Mouse (Mus musculus) heart, postnatal 0 days (tissue): Measurements from ENCODE around the gene Gli2. TPM values are rescaled to one million over a fixed set of nuclear protein-coding genes. Genes with fewer than 3 reads are reported as not detected.
A peak's percentile ranks its signal among the peaks of the same experiment; 100 is the strongest.

Source experiments
- ATAC-seq: fragments of 200-750 bp; cut with Nextera tagmentation; 2 replicates; pipeline ENCODE4 v1.8.0; 2017; ENCODE audit warnings: low read depth, moderate number of reproducible peaks, moderate library complexity; ENCODE audit not compliant: insufficient read depth
- DNase-seq: peaks from one replicate; pipeline ENCODE4 v3.0.0-alpha.2; 2016; ENCODE audit warnings: low spot score
- H3K27ac ChIP-seq: fragments of 300-500 bp; sonication (generic); 2 replicates; pipeline ENCODE4 v1.5.1; 2014; ENCODE audit warnings: low read depth, mild to moderate bottlenecking
- H3K27me3 ChIP-seq: fragments of 300-500 bp; sonication (generic); 2 replicates; pipeline ENCODE4 v1.6.1; 2014; ENCODE audit warnings: low read length, mixed read lengths; ENCODE audit not compliant: control insufficient read depth, insufficient read depth
- H3K36me3 ChIP-seq: fragments of 300-500 bp; sonication (generic); replicated peaks from 2 replicates; pipeline ENCODE4 v1.6.1; 2014; ENCODE audit warnings: low read length, mixed read lengths; ENCODE audit not compliant: control insufficient read depth, insufficient read depth
- H3K4me1 ChIP-seq: fragments of 300-500 bp; sonication (generic); 2 replicates; pipeline ENCODE4 v1.6.1; 2014; ENCODE audit warnings: antibody characterized with exemption; ENCODE audit not compliant: control insufficient read depth, insufficient read depth
- H3K4me2 ChIP-seq: fragments of 300-500 bp; sonication (generic); 2 replicates; pipeline ENCODE4 v1.6.1; 2014; ENCODE audit warnings: low read depth, mild to moderate bottlenecking, low read length, moderate library complexity
- H3K4me3 ChIP-seq: fragments of 300-500 bp; sonication (generic); 2 replicates; pipeline ENCODE4 v1.5.1; 2014; ENCODE audit warnings: low read depth, low read length
- H3K9ac ChIP-seq: fragments of 300-500 bp; sonication (generic); replicated peaks from 2 replicates; pipeline ENCODE4 v1.6.1; 2014; ENCODE audit warnings: low read depth, low read length, mixed read lengths
- H3K9me3 ChIP-seq: fragments of 300-500 bp; sonication (generic); replicated peaks from 2 replicates; pipeline ENCODE4 v1.6.1; 2016; ENCODE audit warnings: low read length; ENCODE audit not compliant: control insufficient read depth
- CTCF ChIP-seq: IDR thresholded peaks from 2 replicates; pipeline ENCODE4 v1.5.1; 2016; ENCODE audit warnings: antibody characterized with exemption, control low read depth, low read depth
- EP300 ChIP-seq: IDR thresholded peaks from 2 replicates; pipeline ENCODE4 v1.6.1; 2016; ENCODE audit warnings: antibody characterized with exemption, low read depth
- WGBS: fragments of 180-500 bp; shearing (Covaris S2); extraction: QIAGEN DNeasy Blood & Tissue Kit; methylation state at CpG from one replicate; pipeline ENCODE4 v1.1.7; 2014; 5-methylcytosine and 5-hydroxymethylcytosine counted together
- polyA plus RNA-seq: library from polyadenylated mRNA; unstranded; fragments of >200 nt; fragmentation: Nextera tagmentation; extraction: Ambion mirVana; gene quantifications from 2 replicates; pipeline ENCODE4 v1.2.1, GENCODE M21; 2015
- total RNA-seq: library from RNA; depleted of rRNA; stranded (reverse); fragments of >200 nt; gene quantifications from 2 replicates; pipeline ENCODE4 v1.2.3, GENCODE M21; 2014; ENCODE audit warnings: low replicate concordance

Gli2 gene
- total and polyA plus RNA-seq, 2 experiments from 2014 or later, result 0.93 to 14.7 TPM

DNA sequence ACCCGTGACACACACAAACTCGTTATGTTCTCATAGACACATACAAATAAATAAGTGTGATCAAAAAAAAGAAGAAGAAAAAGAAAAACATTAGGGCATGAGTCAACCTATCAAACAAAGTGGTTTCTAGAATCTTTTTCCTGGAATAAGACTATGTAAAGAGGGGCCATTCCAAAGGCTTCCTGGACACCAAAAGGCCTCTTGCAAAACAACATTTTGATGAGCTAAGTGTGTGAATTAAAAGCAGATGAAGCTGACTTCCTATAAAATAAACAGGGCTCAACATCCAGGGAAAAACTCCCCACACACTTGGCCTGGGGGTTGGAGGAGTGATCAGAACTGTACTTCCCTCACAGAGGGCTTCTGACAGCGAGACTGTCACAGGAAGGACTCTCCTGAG lies 155.1 kb downstream of the Gli2 start:
- H3K27me3 ChIP-seq, result no peaks in the 10 kb centered on the region
- H3K4me2 ChIP-seq, result no peak overlapping the region
- H3K4me3 ChIP-seq, result no peak overlapping the region
- H3K4me1 ChIP-seq, result peaks cover 4% of the 10 kb centered on the region; the same call in 1 of the 2 replicates
- H3K27ac ChIP-seq, result no peak overlapping the region
- TF ChIP-seq CTCF (no peak), EP300 (no peak)
- ATAC-seq, result no peak
- no peak for DNase-seq
- WGBS, result 72% methylated on average over 3 of the region's 3 CpGs
- H3K9me3 ChIP-seq, result no peaks in the 10 kb centered on the region
- no peak overlapping the region for H3K9ac ChIP-seq
- no peaks in the 10 kb centered on the region for H3K36me3 ChIP-seq

DNA sequence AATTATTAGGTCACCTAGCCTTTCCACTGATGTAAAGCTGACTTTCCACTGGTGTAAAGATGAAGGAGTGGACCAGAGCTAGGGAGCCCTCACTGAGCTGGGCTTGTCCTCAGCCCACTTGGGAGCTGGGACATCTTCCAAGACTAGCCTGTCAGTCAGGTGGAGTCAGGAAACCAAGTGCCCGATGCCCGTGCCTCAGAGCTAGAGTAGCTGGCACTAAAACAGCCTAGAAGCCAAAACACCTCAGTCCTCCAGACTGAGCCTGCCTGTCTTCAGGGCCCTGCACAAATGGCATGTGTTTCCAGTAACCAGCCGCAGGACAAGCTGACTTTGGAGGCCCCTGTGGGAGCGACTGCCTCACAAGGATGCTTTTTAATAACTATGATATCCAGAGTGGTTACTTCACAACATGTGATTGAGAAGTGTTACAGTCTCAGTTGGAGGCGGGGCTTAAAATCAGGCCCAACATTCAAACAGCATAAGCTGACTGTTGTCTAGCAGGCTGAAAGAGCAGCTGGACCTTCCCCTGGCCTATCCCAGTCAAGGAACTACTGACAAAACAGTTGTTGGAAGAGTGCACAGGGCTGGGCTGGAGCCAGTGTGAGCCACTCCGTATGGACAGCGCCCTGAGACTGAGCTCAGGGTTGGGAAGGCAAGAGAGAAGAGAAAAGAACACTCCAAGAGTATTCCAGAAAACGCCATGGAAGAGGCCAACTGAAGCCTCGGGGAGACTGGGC lies 158.2 kb downstream of the Gli2 start:
- H3K27ac ChIP-seq, result no peak overlapping the region
- no peak overlapping the region for H3K4me3 ChIP-seq
- no peaks in the 10 kb centered on the region for H3K27me3 ChIP-seq
- H3K4me2 ChIP-seq, result no peak overlapping the region
- DNase-seq (peak; percentile 42), ATAC-seq (peak; percentile 67)
- no peaks in the 10 kb centered on the region for H3K9me3 ChIP-seq
- no peaks in the 10 kb centered on the region for H3K4me1 ChIP-seq
- TF ChIP-seq CTCF, result no peak
- TF ChIP-seq EP300, result no peak
- 56% methylated on average over 9 of the region's 9 CpGs for WGBS
- H3K36me3 ChIP-seq, result no peaks in the 10 kb centered on the region
- no peak overlapping the region for H3K9ac ChIP-seq

DNA sequence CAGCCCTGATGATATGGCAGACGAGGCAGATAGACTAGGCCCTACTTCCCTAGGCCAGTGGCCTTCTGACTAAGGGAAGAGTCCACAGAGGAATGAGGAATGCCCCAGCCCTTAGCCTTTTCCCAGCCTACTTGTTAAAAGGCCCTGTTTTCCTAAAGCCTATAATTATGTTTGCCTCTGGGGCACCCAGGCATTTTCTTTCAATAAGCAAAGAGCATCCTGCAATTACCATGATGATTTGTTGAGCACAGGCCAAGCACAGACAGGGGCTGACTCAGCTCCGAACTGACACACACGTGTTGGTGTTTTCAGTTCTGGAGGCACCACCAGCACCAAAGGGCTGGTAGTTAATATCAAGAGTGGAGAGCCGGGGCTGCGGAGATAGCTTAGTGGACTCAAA lies 162.0 kb downstream of the Gli2 start:
- TF ChIP-seq CTCF (no peak), EP300 (no peak)
- Histone ChIP-seq H3K9ac (no peak overlapping the region), H3K4me3 (no peak overlapping the region), H3K4me2 (no peak overlapping the region), H3K9me3 (no peaks in the 10 kb centered on the region), H3K36me3 (no peaks in the 10 kb centered on the region), H3K4me1 (no peaks in the 10 kb centered on the region), H3K27me3 (no peaks in the 10 kb centered on the region), H3K27ac (no peak overlapping the region)
- no peak for ATAC-seq
- WGBS, result 70% methylated on average over 5 of the region's 5 CpGs
- no peak for DNase-seq

DNA sequence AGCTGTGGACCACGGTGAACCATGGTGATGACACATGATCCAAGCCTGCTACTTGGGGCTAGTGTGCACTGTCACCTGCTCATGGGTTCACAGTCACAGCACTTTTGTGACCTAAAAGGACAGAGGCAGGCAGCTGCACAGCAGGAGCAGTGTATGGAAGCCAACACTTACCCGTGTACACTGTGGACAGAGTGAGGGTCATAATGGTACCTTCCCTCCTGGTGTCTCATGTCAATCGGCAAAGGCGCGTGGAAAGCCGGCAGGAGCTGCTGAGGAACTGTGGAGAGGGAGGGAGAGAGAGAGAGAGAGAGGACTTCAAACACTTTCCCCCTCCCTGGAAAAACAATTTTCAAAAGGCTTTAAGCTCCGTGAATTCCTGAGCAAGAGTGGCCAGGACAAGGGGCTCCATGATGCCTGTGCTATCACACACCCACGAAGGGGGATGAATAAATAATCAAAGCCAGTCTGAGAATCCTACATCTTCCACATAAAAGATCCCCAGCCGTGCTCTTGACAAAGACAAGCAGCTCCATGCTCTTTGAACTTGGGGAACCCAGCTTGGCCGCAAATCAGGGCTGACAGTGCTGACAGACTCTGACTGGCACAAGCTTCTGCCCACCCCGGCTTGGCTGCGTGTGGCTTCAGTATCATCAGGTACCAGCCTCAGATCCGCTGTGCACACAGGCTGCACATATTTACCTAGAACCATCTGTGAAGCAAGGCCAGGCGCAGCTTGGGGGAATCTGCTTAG lies 163.1 kb downstream of the Gli2 start:
- Histone ChIP-seq H3K36me3 (no peaks in the 10 kb centered on the region), H3K9ac (no peak overlapping the region), H3K4me1 (no peaks in the 10 kb centered on the region), H3K4me3 (no peak overlapping the region), H3K4me2 (no peak overlapping the region), H3K27ac (no peak overlapping the region), H3K27me3 (no peaks in the 10 kb centered on the region), H3K9me3 (no peaks in the 10 kb centered on the region)
- WGBS, result 48% methylated on average over 14 of the region's 14 CpGs
- TF ChIP-seq CTCF (no peak), EP300 (no peak)
- ATAC-seq (no peak), DNase-seq (no peak)

DNA sequence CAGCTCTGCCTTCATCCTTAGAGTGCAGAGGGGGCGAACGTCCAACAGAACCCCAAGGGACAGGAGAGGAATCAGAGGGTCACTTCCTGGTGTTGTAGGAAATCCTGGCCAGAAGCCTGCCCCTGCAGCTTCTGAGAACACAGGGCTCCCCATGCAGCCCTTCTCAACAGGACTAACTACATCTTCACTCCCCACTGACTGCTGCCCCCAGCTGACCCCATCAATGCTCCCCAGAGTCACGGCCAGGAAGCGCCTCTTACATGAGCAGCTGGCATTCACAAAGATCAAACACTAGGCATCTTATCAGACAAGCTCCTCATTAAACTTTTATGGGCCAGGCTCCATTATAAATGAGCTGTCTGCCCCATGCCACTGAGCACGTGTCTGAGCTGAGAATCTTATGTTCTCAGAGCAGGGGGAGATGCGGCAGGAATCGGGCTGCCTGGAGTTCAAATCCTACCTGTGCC lies 172.6 kb downstream of the Gli2 start:
- no peak overlapping the region for H3K4me2 ChIP-seq
- H3K4me1 ChIP-seq, result no peaks in the 10 kb centered on the region
- H3K9me3 ChIP-seq, result no peaks in the 10 kb centered on the region
- 48% methylated on average over 7 of the region's 7 CpGs for WGBS
- TF ChIP-seq CTCF (no peak), EP300 (no peak)
- DNase-seq (no peak), ATAC-seq (no peak)
- H3K36me3 ChIP-seq, result no peaks in the 10 kb centered on the region
- no peak overlapping the region for H3K27ac ChIP-seq
- H3K27me3 ChIP-seq, result no peaks in the 10 kb centered on the region
- H3K4me3 ChIP-seq, result no peak overlapping the region
- H3K9ac ChIP-seq, result no peak overlapping the region
